Mouse (Mus musculus): ENCODE results near the gene Rnf145. TPM values are rescaled to one million over a fixed set of nuclear protein-coding genes. Genes with fewer than 3 reads are reported as not detected.

Gene Rnf145
- polyA plus RNA-seq, 1 experiment from 2014 or later = 63.1 TPM

DNA sequence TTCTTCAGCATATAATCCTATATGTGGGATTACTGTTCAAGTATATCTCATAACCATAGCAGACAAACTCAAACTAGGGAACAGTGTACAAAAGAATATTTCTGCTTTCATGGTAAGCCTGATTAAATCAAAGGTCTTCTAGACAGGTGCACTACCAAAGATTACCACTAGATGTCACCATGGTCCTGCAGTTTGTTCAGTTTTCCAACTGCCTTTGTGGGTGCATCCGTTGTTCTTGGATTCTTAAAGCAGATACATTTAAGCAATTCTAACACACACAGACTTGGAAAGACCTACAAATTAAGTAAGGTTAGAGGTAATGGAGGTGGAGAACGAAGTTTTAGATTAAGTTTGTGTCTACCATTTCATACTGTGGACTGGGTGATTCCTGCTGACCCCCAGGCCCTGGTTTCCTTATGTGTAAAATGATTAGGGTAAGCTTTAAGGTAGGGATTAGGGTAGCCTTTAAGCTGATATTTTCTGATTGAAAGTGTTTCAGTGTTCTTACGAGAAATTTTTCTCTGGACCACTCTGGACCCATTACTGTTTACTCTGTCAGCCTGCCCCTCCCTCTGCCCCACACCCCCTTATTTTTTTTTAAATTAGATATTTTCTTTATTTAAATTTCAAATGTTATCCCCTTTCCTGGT is 67.4 kb downstream of the Rnf145 start:
- Histone ChIP-seq H3K9ac (ENCODE audit: low read length) (no peak overlapping the region), H3K4me2 (ENCODE audit: low read depth, low read length) (no peak overlapping the region), H3K36me3 (ENCODE audit: control insufficient read depth, insufficient read depth, low read length) (no peaks in the 10 kb centered on the region), H3K27me3 (ENCODE audit: control insufficient read depth, insufficient read depth, low read depth, low read length) (no peaks in the 10 kb centered on the region), H3K27ac (ENCODE audit: low read length) (no peak overlapping the region), H3K4me1 (replicated peaks; ENCODE audit: control insufficient read depth, insufficient read depth, low read length) (no peaks in the 10 kb centered on the region), H3K4me3 (ENCODE audit: low read length) (no peak overlapping the region), H3K9me3 (ENCODE audit: control insufficient read depth, low read length) (no peaks in the 10 kb centered on the region)
- ATAC-seq (ENCODE audit: low read depth) = no peak
- 13% methylated on average over 3 of the region's 3 CpGs for WGBS

DNA sequence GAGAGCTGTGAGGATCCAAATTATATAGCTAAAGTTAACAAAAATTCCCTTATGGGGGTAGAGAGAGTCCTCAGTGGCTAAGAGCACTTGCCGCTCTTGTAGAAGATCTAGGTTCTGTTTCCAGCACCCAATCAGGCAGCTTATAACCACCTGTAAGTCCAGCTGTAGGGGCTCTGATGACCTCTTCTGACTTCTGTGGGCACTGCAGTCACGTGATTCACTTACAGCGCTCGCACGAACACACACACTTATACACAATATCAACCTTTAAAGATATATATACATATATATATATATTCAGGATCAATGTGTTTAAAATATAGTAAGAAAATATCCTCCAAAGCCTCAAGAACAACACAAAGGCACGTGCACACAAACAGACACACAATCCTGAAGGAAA is 74.3 kb downstream of the Rnf145 start:
- H3K9me3 ChIP-seq (ENCODE audit: control insufficient read depth, low read length) = no peaks in the 10 kb centered on the region
- 90% methylated on average over 6 of the region's 6 CpGs for WGBS
- H3K4me1 ChIP-seq (replicated peaks; ENCODE audit: control insufficient read depth, insufficient read depth, low read length) = no peaks in the 10 kb centered on the region
- H3K36me3 ChIP-seq (ENCODE audit: control insufficient read depth, insufficient read depth, low read length) = no peaks in the 10 kb centered on the region
- H3K27ac ChIP-seq (ENCODE audit: low read length) = no peak overlapping the region
- no peak overlapping the region for H3K4me2 ChIP-seq (ENCODE audit: low read depth, low read length)
- ATAC-seq (ENCODE audit: low read depth) = no peak
- H3K9ac ChIP-seq (ENCODE audit: low read length) = no peak overlapping the region
- H3K27me3 ChIP-seq (ENCODE audit: control insufficient read depth, insufficient read depth, low read depth, low read length) = no peaks in the 10 kb centered on the region
- no peak overlapping the region for H3K4me3 ChIP-seq (ENCODE audit: low read length)

DNA sequence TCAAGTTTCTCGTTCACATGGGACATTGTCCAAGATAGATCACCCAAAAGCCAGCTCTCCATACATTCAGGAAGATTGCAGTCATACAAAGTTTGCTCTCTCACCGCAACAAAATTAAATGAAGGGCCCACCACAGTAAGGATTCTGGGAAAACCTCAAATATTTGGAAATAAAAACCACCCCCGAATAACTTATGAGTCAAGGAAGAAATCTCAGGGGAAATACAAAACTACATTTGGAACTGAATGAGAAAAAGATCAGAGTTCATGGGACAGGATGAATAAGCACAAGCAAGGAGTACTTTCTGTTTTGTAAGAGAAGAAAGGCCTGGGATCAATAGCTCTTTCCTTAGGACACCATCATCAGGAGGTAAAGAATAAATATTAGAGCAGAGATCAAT is 76.0 kb downstream of the Rnf145 start:
- H3K9ac ChIP-seq (ENCODE audit: low read length) = no peak overlapping the region
- no peak overlapping the region for H3K4me3 ChIP-seq (ENCODE audit: low read length)
- ATAC-seq (ENCODE audit: low read depth) = no peak
- no peaks in the 10 kb centered on the region for H3K36me3 ChIP-seq (ENCODE audit: control insufficient read depth, insufficient read depth, low read length)
- H3K27me3 ChIP-seq (ENCODE audit: control insufficient read depth, insufficient read depth, low read depth, low read length) = no peaks in the 10 kb centered on the region
- no peaks in the 10 kb centered on the region for H3K9me3 ChIP-seq (ENCODE audit: control insufficient read depth, low read length)
- H3K4me2 ChIP-seq (ENCODE audit: low read depth, low read length) = no peak overlapping the region
- no peaks in the 10 kb centered on the region for H3K4me1 ChIP-seq (replicated peaks; ENCODE audit: control insufficient read depth, insufficient read depth, low read length)
- 65% methylated on average over 3 of the region's 3 CpGs for WGBS
- H3K27ac ChIP-seq (ENCODE audit: low read length) = no peak overlapping the region

DNA sequence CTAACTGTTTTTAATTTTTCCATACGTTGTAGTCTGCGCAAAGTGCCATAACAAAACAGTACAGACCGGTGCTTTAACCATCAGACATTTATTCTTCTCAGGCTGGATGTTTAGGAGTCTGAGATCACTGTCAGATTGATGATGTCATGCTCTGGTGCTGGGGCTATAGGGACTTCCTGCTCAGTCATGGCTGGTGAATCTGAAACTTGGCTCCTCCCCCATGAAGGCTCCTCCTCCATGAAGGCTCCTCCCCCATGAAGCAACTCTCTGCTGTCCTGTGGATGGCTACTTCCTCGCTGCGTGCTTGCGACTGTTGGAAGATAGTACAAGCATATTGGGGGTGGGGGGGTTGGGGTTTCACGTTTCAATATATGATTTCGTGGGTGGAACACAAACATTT is 88.1 kb downstream of the Rnf145 start:
- ATAC-seq (ENCODE audit: low read depth) = no peak
- no peak overlapping the region for H3K4me3 ChIP-seq (ENCODE audit: low read length)
- H3K36me3 ChIP-seq (ENCODE audit: control insufficient read depth, insufficient read depth, low read length) = no peaks in the 10 kb centered on the region
- H3K4me1 ChIP-seq (replicated peaks; ENCODE audit: control insufficient read depth, insufficient read depth, low read length) = peaks cover 8% of the 10 kb centered on the region
- WGBS = 72% methylated on average over 8 of the region's 8 CpGs
- H3K9ac ChIP-seq (ENCODE audit: low read length) = no peak overlapping the region
- no peak overlapping the region for H3K27ac ChIP-seq (ENCODE audit: low read length)
- peaks cover 19% of the 10 kb centered on the region for H3K27me3 ChIP-seq (ENCODE audit: control insufficient read depth, insufficient read depth, low read depth, low read length)
- H3K4me2 ChIP-seq (ENCODE audit: low read depth, low read length) = no peak overlapping the region
- H3K9me3 ChIP-seq (ENCODE audit: control insufficient read depth, low read length) = no peaks in the 10 kb centered on the region

DNA sequence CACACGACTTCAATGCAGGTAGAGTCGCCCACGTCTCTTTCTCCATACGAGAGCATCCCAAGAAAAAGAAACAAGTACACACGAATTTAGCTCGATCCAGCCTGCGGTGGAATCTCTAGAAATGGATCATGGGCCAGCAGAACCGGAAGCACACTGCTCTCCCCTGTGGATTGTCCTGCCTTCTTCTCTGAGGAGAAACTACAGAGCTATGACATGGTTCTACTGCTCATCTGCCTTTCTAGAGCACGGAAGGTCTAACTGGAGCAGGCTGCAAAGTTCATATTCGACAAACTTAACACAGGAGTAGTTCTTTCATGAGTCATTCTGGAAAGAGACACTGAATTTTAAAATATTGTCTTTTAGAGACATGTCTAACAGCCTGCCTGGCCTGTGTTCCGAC is 89.9 kb downstream of the Rnf145 start:
- Histone ChIP-seq H3K27ac (ENCODE audit: low read length) (no peak overlapping the region), H3K9ac (ENCODE audit: low read length) (no peak overlapping the region), H3K4me3 (ENCODE audit: low read length) (no peak overlapping the region), H3K4me2 (ENCODE audit: low read depth, low read length) (no peak overlapping the region), H3K9me3 (ENCODE audit: control insufficient read depth, low read length) (no peaks in the 10 kb centered on the region), H3K36me3 (ENCODE audit: control insufficient read depth, insufficient read depth, low read length) (no peaks in the 10 kb centered on the region), H3K27me3 (ENCODE audit: control insufficient read depth, insufficient read depth, low read depth, low read length) (peaks cover 35% of the 10 kb centered on the region), H3K4me1 (replicated peaks; ENCODE audit: control insufficient read depth, insufficient read depth, low read length) (peaks cover 16% of the 10 kb centered on the region)
- no peak for ATAC-seq (ENCODE audit: low read depth)
- 79% methylated on average over 11 of the region's 11 CpGs for WGBS

DNA sequence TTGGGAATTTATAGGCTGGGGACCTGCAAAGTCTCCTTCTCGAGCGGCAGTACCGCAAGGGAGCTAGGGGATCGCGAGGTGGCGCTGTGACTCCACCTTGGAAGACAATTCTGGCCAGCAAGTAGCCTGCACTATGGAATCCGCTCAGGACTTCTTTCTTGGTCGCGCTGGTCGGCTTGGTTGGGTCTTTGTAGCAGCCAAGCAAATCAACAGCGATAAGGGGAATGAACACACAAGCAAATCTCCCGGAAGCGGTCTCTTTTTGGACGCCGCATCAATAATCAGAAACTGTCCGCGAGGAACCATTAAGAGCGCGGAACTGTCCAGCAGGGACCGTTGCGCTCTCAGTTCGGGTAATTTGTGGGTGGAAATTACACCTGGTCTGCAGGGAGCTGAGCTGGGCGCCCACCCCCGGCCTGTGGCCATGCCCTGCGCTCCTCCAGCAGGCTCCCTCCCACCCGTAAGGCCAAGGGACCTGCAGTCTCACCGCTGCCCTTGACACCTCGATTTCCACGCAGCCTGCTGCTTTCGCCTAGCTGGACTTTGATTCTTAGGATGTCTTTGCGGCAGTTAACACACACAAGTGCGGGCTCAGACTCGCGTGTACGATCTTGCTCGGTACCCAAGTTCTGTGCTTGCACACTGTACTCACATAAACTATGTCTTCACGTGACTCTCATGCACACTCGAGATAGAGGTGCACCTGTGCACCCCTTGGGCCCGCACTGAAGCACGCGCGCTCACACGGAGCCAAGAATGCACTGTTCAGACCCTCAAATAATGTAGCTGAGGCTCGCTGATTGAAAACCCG is 92.4 kb downstream of the Rnf145 start:
- H3K4me2 ChIP-seq (ENCODE audit: low read depth, low read length) = peak overlapping the region; percentile 70
- peaks cover 57% of the 10 kb centered on the region for H3K27me3 ChIP-seq (ENCODE audit: control insufficient read depth, insufficient read depth, low read depth, low read length)
- WGBS = under 1% methylated on average over 45 of the region's 45 CpGs
- H3K4me1 ChIP-seq (replicated peaks; ENCODE audit: control insufficient read depth, insufficient read depth, low read length) = peaks cover 16% of the 10 kb centered on the region
- no peaks in the 10 kb centered on the region for H3K9me3 ChIP-seq (ENCODE audit: control insufficient read depth, low read length)
- peak overlapping the region; percentile 41 for H3K9ac ChIP-seq (ENCODE audit: low read length)
- H3K4me3 ChIP-seq (ENCODE audit: low read length) = peak overlapping the region; percentile 46
- ATAC-seq (ENCODE audit: low read depth) = peak; percentile 80
- H3K27ac ChIP-seq (ENCODE audit: low read length) = no peak overlapping the region
- no peaks in the 10 kb centered on the region for H3K36me3 ChIP-seq (ENCODE audit: control insufficient read depth, insufficient read depth, low read length)

DNA sequence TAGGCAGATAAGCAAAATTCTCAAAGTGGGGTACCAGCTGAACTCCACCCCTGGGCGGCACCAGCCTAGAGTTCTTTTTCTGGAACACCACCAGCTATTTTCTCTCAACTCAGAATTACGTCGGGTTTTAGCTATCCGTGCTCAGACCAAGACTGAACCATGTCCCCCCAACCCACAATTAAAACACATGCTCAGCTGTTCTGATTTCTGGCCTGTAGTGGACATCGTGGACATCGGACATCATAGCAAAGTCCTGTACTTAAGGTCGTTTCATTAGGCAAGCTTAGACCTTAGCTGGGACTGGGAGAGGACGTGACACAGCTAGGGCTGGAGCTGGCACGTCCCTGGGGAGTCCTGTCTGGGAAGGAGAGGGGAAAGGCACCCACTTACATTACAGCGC is 93.4 kb downstream of the Rnf145 start:
- Histone ChIP-seq H3K4me3 (ENCODE audit: low read length) (no peak overlapping the region), H3K4me1 (replicated peaks; ENCODE audit: control insufficient read depth, insufficient read depth, low read length) (peaks cover 20% of the 10 kb centered on the region), H3K4me2 (ENCODE audit: low read depth, low read length) (no peak overlapping the region), H3K9me3 (ENCODE audit: control insufficient read depth, low read length) (no peaks in the 10 kb centered on the region), H3K36me3 (ENCODE audit: control insufficient read depth, insufficient read depth, low read length) (no peaks in the 10 kb centered on the region), H3K9ac (ENCODE audit: low read length) (no peak overlapping the region), H3K27me3 (ENCODE audit: control insufficient read depth, insufficient read depth, low read depth, low read length) (peaks cover 65% of the 10 kb centered on the region), H3K27ac (ENCODE audit: low read length) (no peak overlapping the region)
- no peak for ATAC-seq (ENCODE audit: low read depth)
- WGBS = 9% methylated on average over 10 of the region's 10 CpGs

DNA sequence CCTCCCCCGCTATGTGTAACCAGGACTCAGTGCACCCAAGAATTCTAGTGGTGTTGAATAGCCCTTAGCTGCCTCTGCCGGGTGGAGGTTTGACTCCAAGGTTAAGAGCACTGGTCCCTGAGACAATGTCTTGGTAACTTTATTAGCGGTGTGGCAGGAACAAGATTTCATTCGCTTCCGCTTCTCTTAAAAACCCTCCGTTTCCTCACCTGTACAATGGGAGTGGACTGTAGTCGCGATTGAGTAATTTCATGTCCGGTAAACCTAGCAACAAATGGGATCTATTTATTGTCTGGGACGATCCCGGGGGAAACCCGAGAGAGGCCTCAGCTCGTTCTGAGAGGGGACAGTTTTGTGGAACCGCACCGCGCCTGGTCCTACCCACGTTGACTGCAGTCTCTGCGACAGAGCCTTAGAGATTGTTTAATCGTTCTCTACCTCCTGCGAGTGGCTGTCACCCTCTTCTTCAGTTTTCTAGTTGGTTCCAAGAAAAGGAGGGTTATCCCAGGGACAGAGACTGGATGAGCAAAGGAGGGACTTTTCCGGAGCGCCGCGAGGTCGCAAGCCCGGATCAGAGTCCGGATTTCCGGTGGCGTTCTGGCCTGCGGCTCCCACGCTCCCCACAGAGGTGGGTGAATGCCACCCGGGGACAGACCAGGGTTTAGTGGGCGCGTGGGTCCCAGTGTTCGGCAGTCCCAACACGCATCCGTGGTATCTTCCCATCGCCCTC is 94.1 kb downstream of the Rnf145 start:
- peaks cover 20% of the 10 kb centered on the region for H3K4me1 ChIP-seq (replicated peaks; ENCODE audit: control insufficient read depth, insufficient read depth, low read length)
- WGBS = 4% methylated on average over 38 of the region's 38 CpGs
- peak overlapping the region; percentile 49 for H3K4me2 ChIP-seq (ENCODE audit: low read depth, low read length)
- no peak for ATAC-seq (ENCODE audit: low read depth)
- H3K27me3 ChIP-seq (ENCODE audit: control insufficient read depth, insufficient read depth, low read depth, low read length) = peaks cover 65% of the 10 kb centered on the region
- peak overlapping the region; percentile 33 for H3K4me3 ChIP-seq (ENCODE audit: low read length)
- H3K27ac ChIP-seq (ENCODE audit: low read length) = no peak overlapping the region
- H3K36me3 ChIP-seq (ENCODE audit: control insufficient read depth, insufficient read depth, low read length) = no peaks in the 10 kb centered on the region
- 0 out of 2 replicates have a peak overlapping the region, but pooled peaks have one; percentile 1 for H3K9ac ChIP-seq (ENCODE audit: low read length)
- no peaks in the 10 kb centered on the region for H3K9me3 ChIP-seq (ENCODE audit: control insufficient read depth, low read length)
